Mouse (Mus musculus): ENCODE results near the gene Tmem200a. TPM values are rescaled to one million over a fixed set of nuclear protein-coding genes. Genes with fewer than 3 reads are reported as not detected.

Gene Tmem200a
- total RNA-seq, 1 experiment from 2014 or later, result not detected

DNA sequence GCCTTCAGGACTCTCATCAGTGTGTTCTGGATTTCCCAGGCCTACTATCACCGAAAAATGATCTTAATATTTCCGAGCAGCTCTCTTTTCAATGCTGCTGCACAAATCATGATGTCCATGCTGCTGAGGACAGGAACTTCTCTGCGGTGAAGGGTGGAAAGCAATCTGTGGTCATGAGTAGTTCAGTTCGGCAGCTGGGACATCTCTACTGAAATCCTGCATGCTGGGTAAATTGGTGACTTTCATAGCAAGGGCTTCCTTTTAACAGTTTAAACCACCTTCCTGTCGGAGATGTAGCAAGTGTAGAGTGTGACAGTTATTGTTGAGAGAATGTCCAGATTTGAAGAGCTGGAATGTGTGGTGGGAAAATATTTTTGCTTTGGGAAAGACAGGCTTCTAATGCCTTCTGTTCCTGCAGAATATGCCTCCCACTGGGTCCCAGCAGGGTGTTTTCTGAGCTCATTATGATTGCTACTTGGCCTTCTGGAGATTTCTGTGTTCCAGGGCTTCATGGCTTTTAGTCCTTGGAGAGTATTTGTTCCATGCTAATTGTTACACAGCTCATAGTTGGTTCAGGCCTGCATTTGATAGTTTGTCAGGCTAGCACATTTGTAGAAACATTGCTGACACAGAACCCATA lies 79.4 kb downstream of the Tmem200a start:
- no peak for ATAC-seq (ENCODE audit: extremely low read depth, insufficient number of reproducible peaks, low FRiP score, poor library complexity, severe bottlenecking)

DNA sequence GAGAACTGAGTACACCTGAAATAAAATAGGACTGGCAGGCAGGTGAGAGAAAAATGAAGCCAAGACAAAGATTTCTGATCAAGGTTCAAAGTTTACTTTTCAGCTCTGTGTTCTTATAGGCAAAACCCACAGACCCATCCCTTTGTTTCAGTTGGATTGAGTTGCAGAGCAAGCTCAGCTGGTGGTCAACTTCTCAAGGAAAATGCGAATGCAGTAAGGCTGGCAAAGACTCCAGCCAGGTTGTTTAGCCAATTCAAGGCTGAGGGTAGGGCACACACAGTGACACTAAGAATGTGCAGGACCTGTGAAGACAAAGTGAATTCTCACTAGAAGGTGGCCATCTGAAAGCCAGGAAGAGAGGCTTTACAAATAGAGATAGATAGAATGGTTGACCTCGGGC lies 94.8 kb downstream of the Tmem200a start:
- no peak for ATAC-seq (ENCODE audit: extremely low read depth, insufficient number of reproducible peaks, low FRiP score, poor library complexity, severe bottlenecking)

DNA sequence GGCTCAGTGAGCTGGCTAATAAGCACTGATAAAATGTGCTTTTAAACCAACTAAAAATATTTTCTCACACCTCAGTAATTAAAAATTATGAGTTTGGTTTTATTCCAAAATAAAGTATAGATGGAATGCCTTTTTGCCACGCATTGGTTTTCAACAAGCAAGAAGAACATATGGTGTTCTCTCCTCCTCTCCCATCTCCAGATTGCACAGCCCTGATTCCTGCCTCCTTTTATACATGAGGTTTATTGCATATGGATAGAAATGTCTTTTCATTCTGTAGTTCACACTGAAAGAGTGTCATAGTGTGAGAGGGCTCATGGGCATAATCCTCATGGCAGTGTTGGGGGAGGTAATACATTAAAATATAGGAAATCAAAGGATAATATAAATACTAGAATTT lies 96.2 kb downstream of the Tmem200a start:
- no peak for ATAC-seq (ENCODE audit: extremely low read depth, insufficient number of reproducible peaks, low FRiP score, poor library complexity, severe bottlenecking)

DNA sequence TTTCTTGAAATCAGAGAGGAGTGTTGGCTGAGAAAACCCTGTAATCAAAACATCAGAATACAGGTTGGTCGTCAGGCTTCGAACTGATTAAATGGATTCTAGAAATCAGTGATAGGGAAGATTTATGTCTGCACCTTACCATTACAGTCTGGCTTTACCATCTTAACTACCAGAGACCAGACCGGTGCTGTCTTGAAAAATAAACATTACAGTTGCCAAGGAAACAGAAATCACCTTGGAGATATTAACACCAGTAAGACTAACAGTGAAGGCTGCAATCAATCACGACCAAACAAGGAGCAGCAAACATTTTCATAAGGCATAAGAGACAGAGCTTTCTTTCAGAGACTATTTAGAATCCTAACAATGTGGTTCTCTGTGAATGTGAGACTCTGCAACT lies 116.0 kb downstream of the Tmem200a start:
- ATAC-seq (ENCODE audit: extremely low read depth, insufficient number of reproducible peaks, low FRiP score, poor library complexity, severe bottlenecking), result no peak

DNA sequence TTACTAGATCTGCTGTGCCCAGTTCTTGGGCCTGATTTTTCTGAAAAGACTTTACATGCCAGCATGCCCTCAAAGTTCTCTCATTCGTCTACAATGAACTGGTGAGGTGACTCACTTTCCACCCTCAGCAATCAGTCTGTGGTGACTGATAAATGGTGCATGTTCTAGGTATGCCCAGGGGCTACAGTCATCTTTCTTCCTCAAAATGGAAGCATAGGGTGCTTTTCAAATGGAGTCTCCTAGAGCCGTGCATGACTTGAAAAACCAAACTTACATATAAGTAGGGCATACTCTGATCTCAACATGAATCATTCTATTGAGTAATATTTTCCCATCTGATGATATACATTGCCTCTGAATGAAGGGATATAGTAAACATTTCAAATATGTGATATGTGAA lies 117.8 kb downstream of the Tmem200a start:
- ATAC-seq (ENCODE audit: extremely low read depth, insufficient number of reproducible peaks, low FRiP score, poor library complexity, severe bottlenecking), result no peak

DNA sequence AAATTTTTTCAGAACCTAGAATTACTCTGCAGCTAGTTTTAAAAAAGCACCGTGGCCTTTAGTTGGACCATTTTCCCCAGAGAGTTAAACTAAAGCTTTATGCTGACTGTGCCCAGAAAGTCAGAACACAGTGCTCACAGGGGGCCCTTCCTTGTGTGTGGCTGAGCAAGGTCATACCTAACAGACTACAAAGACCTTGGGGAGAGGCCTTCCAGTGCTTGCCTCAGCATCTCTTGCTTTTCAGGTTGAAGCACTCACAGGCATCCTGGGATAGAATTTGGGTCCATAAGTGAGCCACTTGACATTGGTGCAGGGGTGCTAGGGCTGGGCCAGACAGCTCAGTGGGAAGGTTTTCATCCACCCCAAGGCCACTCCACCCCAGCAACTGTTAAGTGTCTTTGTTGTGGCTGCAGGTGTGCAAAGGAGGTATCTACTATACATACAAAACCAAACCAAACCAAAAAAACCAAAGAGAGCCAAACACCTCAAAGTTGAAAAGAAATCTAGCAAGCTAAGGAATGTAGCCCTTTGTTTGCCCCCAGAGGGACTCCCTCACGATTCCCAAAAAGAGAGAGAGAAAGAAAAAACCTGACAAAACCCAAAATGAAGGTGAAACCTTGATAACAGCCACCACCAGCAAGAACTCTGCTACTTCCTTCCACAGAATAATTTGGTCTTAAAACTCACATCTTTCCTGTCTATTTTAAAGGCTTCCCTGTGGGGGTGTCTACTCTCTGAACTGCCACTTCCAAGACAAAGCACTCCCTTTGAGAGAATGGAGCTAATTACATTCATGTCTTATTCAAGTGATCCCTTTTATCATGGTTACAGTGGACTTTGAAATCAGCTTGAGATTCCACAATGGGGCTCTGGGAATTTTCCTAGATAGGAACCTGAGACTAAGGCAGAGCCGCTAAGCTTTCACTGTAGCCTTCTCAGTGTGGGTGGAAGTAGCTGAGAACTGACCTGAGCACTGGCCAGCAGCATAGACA lies 119.8 kb downstream of the Tmem200a start:
- no peak for ATAC-seq (ENCODE audit: extremely low read depth, insufficient number of reproducible peaks, low FRiP score, poor library complexity, severe bottlenecking)

DNA sequence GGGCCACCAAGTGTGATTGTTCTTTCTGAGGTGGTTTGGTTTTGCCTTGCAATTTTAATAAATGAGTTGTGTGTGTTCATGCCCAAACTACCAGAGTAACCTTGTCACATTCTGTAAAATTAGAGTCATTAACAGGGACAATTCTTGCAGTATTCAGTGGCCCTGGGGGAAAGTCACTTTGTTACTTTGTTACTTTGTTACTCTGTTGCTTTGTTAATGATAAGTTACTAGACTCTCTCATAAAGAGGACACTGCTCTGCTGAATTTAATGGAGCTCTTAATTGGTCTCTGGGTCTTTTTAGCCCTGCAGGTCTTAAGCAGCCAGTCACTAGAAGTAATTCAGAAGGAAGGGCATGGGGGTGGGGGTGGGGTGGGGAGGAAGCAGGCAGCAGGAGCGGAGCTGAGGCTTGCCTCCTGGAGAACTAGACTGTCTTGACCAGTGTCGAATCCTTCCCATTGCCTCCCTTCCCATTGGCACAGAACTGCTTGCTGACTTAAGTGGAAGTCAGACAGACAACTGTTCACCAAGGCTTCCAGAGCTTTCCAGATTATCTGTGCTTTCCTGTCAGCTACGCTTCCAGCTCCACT lies 124.1 kb downstream of the Tmem200a start:
- ATAC-seq (ENCODE audit: extremely low read depth, insufficient number of reproducible peaks, low FRiP score, poor library complexity, severe bottlenecking), result no peak

DNA sequence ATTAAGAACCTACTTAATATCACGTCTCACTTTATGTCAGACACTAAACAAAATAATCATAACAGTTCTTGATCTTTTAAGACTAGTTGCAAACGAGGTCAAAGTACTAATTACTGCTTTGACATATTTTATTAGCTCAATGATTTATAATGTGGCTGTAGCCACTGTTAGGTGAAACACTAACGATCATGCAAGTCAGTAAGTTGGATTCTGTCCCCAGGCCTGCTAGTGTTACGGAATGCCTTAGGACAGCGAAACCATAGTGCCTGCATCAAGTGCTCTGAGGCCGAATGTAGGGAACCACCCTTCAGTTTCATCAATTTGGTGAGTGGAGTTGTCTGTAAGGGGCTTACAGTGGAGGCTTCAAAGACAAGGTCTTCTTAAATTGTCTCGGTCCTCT lies 126.0 kb downstream of the Tmem200a start:
- ATAC-seq (ENCODE audit: extremely low read depth, insufficient number of reproducible peaks, low FRiP score, poor library complexity, severe bottlenecking), result no peak

DNA sequence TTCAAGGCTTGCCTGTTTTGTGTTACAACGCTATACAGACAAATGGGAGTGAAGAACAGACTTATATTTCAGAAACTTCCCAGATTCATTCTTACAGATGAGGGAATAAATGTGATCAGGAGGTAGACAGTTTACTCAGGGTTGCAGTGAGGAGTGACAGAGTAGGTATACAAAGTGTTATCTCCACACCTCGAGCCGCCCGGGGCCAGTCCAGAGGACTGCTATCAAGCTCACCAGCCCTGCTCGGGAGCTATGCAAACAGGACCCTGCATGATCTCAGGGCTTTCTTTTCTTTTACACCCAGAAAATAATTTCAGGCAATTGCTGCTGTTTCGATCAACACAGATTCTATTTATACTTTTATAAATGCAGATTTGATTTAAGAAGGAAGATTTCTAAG lies 126.7 kb downstream of the Tmem200a start:
- no peak for ATAC-seq (ENCODE audit: extremely low read depth, insufficient number of reproducible peaks, low FRiP score, poor library complexity, severe bottlenecking)

DNA sequence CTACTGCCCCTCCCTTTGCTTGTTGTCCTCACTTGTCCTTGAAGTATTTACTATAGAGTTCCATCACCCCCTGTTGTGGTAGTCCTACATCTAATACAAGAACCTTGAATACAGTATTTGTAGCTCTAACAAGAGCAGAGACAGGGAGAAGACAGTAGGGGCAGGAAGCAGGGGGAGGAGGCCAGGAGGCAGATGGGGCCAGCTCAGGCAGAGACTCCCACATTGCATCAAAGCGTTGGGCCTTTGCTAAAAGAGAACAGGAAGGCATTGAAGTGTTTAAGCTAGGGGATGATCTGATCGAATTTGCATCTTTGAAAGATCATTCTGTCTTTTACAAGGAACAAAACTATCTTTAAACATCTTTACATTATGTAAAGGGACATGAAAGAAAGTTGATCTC lies 133.0 kb downstream of the Tmem200a start:
- ATAC-seq (ENCODE audit: extremely low read depth, insufficient number of reproducible peaks, low FRiP score, poor library complexity, severe bottlenecking), result no peak

DNA sequence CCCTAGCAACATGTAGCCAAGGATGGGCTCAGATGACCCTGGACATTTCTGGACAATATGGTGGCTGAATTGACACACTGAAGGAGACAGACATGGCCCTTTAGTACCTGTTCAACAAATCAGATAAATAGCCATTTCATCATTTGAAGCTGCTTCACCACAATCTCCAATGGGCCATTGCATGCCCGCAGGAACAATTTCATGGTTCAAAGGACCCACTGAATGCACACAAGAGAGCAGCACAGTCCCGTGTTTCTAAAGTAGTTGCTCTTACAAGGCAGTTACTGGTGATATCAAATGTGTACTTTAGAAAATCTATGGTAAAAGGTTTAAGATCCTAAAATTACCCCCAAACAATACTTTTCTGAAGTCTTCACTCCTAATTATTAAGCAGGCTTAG lies 134.2 kb downstream of the Tmem200a start:
- no peak for ATAC-seq (ENCODE audit: extremely low read depth, insufficient number of reproducible peaks, low FRiP score, poor library complexity, severe bottlenecking)

DNA sequence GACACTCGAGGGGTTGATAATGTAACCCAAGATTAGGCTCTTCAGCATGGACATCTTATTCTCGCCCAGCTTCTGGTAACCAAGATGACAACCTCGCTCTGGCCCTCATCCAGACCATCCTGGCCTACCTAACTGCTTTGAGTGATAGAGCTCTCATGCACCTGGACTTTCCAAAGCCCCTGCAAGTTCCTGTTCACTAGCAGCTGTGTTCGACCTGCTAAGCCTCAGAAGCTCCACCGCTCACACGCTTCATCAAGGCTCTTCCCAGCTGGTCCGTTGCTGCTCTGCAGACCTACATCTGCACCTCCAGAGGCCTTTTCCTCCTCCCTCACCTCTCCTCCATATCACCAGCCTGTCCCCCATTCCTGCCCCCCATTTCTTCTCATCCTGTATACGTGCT lies 147.1 kb downstream of the Tmem200a start:
- no peak for ATAC-seq (ENCODE audit: extremely low read depth, insufficient number of reproducible peaks, low FRiP score, poor library complexity, severe bottlenecking)

DNA sequence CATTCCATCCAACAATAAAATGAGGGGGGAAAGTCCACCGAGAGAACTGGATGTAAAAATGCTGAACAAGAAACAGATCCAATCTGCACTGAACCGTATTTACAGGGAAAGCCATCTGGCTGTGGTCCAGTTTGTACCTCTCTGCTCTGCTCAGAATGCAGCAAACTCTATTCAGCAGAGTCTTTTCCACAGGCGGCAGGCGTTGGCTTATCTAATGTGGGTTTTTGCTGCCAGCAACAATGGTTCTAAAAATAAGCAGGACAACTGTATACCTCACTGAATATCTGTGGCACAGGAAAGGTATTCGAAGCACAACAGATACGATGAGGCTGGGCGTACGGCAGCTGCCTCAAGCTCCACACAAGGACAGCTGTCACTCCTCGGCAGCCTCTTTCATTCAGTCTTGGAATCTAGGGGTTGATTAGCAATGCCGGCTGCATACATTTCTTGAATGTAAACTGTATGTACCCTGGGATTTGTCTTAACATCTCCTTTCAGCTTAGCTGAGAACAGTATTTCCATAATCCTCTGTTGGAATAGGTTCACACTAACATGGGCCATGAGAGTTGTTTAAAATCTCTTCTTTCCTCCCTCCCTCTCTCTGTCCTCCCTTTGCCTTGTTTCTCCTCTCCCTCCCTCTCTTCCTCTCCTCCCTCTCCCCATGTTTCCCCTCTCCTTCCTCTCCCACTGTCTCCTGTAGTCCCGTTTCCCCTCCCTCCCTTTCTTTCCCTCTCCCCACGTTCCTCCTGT lies 149.3 kb downstream of the Tmem200a start:
- ATAC-seq (ENCODE audit: extremely low read depth, insufficient number of reproducible peaks, low FRiP score, poor library complexity, severe bottlenecking), result no peak

DNA sequence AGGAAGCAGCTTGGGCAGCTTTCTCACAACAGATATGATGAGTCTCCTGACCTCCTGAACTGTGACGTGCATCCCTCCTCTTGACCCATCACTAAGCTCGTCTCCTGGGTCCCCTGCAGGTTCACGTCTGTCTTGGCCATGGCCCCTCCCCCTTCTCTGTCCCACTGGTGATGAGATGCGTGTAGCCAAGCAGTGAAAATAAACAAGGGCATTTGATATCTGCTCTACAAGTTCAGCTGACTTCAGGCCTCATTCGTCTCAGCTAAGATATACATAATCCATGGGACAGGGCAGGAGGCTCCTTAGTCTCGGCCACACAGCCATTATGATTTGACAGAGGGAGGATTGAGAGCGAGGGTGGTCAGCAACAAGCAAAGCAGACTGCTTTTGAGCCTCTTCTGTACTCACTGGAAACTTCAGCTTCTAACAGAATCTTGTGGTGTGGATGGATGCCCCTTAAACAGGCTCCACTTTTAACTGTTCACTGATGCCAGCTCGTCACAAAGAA lies 149.9 kb downstream of the Tmem200a start:
- no peak for ATAC-seq (ENCODE audit: extremely low read depth, insufficient number of reproducible peaks, low FRiP score, poor library complexity, severe bottlenecking)

DNA sequence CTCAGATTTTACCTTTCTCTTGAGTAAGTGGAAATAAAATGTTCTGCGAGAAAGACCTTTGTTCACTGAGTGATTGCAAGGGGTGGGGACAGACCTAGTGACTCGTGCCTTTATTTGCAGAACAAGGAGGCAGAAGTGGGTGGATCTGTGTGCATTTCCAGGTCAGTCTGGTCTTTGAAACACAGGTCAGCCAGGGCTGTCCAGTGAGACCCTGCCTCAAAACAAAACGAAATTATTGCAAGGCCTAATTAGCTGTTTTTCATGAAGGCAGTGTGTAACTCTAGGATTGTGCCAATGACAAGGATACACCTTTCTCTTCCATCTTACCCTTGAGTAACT lies 150.4 kb downstream of the Tmem200a start:
- ATAC-seq (ENCODE audit: extremely low read depth, insufficient number of reproducible peaks, low FRiP score, poor library complexity, severe bottlenecking), result no peak

DNA sequence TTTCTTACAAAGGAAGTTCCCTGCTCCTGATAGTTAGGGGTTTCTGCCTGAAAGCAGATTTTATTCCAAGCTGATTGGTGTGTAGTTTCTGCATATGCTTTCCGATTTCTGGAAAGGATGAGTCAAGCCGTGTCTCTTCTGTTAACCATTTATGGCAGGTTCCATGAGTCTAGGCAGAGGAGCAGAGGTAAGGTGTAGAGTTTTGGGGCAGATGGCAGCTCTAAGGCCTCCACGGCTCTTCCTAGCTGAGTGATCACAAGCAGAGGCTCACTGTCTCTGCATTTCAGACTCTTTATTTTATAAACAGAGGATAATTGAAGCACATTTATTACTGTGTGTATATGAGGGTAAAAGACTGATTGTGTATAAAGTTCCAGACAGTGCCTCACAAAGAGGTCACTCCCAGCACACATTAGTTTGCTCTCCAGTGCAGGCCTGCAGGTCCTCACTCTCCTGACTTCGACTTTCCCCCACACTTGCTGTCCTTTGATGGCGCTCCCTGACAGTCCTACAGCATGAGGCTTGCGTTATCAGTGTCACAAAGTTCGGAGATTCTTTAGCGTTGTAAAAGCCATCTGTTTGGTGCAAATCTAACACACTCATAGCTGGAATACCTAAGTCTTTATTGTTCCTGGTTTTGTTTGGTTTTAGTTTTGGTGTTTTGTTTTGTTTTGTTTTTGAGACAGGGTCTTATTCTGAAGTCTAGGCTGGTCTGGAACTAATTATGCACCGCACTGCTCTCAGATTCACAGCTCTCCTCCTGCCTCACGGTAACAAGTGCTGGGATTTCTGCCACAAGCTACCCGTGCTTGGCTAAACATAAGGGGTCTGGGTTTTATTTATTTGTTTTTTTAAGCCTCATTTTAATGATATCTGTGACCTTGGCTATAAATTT lies 151.1 kb downstream of the Tmem200a start:
- ATAC-seq (ENCODE audit: extremely low read depth, insufficient number of reproducible peaks, low FRiP score, poor library complexity, severe bottlenecking), result no peak

DNA sequence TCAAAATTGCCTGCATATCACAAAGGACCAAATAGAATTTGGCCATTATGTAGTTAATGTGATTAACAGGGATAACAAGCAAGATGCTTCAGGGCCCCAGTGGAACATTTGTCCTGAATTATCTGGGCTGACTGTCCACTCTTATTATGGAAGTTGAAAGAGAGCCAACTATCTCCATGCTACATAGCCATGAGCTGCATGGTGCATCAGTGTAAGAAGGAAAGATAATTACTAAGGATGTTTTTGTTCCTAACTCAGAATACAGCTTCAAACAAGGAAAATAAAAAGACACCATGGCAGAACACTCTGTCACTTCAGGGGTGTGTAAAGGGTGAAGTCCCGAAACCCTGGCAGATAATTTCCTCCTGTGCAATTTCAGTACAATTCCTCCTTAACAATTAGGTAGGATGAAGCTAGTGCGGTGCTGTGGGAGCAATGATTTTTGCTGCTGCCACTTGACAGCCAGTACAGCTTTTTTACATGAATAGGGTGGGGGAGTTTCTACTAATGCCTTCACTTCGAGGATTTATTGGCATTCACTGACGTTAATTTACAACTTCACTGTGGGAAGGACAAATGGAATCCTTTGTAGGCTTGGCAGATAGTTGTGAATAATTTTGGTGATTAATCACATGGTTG lies 158.1 kb downstream of the Tmem200a start:
- ATAC-seq (ENCODE audit: extremely low read depth, insufficient number of reproducible peaks, low FRiP score, poor library complexity, severe bottlenecking), result no peak

DNA sequence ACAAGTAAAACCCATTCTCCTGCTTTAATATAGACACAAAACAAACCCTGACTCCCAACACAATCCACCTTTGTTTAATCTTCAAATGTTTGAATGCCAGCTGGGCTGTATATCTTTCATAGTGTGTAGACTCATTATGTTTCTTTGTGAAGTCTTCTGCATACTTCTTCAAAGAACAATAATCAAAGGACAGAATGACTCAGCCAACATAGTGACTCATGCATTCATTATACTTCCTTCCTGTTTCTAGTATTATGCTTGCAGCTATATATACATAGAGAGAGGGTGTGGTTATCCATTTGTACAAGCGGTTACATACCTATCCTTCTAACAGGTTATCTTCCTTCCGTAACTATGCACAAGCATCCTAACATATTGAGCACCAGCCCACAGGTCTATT lies 160.7 kb downstream of the Tmem200a start:
- ATAC-seq (ENCODE audit: extremely low read depth, insufficient number of reproducible peaks, low FRiP score, poor library complexity, severe bottlenecking), result no peak
